Mouse (Mus musculus) liver, adult 2 months (tissue): ENCODE results near the gene Krtap5-3.

Source experiments
- CTCF ChIP-seq: fragments of 200-500 bp; IDR thresholded peaks from 2 replicates; pipeline ENCODE4 v1.5.1; 2011; ENCODE audit warnings: low read depth, low read length, control low read depth
- POLR2A ChIP-seq: fragments of 200-500 bp; IDR thresholded peaks from 2 replicates; pipeline ENCODE4 v1.6.1; 2011; ENCODE audit warnings: low read length, control low read depth; ENCODE audit not compliant: insufficient read depth; ENCODE audit errors: extremely low read depth

DNA sequence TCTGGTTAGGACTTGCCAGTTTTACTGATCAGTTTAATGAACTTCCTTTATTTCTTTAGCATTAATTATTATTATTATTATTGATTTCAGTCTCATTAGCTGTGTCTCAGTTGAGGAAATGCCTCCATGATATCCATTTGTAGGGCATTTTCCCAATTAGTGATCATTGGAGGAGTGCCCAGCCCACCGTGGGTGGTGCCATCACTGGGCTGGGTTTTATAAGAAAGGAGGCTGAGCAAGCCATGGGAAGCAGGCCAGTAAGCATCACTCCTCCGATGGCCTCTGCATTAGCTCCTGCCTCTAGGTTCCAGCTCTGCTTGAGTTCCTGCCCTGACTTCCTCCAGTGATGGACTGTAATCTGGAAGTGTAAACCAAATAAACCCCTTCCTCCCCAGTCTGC, 13.0 kb upstream of the Krtap5-3 start:
- no peak for TF ChIP-seq CTCF
- TF ChIP-seq POLR2A = no peak
